Mouse (Mus musculus) cerebellum, adult 18-20 months (tissue): Measurements from ENCODE around the gene Ttc9b.

ENCODE experiments used
- DNase-seq, 2 experiments: peaks; one replicate each; pipeline ENCODE4 v3.0.0; 2021

The Ttc9b gene

DNA sequence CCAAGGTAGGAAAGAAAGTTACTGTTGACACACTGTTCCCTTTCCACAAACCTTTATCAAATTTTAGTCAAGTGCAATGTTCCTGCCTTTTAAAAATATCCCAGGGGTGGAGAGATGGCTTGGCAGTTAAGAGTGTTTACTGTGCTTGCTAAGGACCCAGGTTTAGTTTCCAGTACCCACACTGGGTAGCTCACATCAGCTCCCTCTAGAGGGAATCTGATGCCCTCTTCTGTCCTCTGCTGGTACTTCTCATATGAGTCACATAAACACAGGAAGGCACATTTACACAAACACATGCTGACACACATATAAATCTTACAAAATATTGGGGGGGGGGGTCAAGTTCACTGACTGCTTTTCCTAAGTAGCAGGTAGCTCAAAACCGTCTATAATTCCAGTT, 9.2 kb upstream of the Ttc9b start:
- no peak for DNase-seq

DNA sequence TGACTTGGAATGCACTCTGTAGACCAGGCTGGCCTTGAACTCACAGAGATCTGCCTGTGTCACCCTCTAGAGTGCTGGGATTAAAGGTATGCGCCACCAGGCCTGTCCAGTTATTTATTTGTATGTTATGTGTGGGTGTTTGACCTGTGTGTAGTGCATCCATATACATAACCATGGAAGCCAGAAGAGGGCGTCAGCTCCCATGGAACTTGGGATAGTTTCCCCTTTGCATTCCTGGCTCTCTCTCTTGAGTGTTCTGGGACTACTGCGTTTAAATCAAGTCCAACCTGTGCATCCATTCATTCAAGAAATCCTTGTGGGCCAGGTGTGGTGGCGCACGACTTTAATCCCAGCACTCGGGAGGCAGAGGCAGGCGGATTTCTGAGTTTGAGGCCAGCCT, 7.2 kb upstream of the Ttc9b start:
- no peak for DNase-seq

DNA sequence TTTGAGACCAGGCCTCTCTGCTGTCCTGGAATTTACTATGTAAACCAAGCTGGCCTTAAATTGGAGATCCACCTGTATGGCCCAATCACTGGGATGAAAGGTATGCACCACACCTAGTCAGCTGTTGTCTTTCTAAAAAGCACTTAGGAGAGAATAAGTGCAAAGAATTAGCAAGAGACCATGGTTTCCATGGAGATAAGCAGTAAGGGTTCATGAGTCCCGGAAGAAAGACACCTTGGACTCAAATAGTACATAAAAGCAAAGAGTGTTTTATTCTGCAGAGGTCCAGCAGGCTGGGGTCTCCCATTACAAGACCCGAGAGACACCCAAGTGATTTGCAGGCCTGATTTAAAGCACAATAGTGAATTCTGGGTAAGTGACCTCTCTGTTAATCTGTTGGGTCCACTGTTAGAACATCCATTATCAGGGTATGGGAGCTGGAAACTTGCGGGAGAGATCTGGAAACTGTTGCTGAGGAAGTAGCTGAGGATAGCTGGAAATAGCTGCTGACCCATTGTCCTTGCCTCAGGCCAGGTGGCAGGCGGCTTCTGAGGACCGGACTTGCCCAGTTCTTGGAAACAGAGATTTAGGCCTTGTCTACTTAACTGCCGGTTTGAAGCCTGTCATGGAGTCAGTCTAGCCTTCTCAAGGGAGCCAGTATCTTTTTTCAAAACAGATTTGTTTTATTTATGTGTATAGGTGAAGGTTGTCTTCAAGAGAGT, 6.3 kb upstream of the Ttc9b start:
- DNase-seq = no peak

DNA sequence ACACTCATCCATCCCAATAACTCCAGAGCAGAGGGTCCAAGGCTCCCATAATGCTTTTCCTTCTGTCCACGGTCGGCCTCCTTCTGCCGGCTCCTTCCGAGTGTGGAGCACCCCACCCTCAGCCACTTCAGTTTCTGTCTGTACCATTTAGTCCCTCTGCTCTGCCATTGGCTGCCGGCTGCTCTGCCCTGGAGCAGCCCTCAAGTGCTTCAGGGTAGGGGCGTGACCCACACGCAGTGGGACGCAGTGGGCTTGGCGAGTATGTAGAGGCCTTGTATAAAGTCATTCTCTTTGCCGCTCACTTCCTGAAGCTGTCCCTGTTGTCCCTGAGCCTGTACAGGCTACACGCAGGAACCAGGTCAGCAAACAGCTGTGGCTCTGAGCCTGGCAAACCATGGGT, 4.0 kb upstream of the Ttc9b start:
- no peak for DNase-seq

DNA sequence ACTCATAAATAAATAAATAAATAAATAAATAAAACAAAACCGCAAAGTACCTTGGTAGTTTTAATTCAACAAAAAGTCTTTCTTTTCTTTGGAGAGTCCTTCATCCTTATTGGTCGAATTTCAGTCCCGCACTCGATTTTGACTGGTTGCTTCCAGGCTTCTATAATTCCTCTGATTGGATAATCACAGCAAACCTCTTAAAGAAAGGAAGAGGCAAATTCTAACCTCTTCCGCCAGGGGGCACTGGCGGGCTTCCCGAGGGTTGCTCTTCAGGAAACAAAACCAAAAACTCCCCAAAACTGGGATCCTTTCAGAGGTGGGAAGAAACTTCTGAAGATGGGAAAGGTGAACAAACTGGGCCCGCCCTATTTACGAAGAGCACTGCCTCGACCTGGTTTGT, 2.8 kb upstream of the Ttc9b start:
- peak; percentile 80 to 84 for DNase-seq

DNA sequence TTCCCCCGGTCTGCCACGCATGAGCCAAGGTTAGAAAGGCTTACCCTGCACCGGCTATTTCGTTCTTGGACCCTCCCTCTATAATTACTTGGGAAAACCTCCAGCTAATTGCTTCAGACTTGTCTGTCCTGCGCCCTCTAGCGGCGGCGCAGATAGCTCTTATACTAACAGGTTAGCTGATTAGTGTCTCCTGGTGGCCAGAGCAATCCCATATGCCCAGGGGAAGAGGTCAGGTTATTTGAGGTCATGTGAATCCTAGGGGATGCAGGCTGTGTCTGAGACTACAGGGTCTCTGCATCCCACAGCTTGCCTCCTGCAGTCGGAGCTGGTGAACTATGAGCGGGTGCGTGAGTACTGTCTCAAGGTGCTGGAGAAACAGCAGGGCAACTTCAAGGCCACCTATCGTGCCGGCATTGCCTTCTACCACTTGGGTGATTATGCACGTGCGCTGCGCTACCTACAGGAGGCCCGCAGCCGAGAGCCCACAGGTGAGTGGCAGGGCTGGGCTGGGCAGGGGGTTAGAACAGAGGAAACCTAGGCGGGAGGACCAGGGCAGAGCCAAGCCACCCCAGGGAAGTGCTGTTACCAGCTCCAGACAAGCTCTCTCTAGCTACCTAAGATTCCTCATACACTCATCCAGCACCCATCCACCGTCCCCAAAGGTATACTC, 1.0 kb downstream of the Ttc9b start:
- peak; percentile 64 to 80 for DNase-seq

DNA sequence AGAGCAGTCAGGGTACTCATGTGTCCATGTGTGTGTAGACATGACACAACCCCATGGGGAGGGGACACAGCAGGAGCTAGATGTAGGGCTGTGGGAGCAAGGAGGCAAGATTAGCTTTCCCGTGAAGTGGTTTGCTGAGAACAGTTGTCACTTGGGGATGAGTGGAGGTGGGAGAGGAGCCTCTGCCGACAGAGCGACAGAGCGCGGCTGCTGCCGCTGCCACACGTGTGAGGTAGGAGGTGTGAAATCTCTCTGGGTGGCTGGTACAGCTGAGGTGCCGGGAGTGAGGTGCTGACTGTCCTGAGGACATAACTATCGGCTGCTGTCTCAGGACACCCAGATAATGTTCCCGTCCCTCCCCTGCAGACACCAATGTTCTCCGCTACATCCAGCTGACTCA, 1.8 kb downstream of the Ttc9b start:
- DNase-seq = no peak

DNA sequence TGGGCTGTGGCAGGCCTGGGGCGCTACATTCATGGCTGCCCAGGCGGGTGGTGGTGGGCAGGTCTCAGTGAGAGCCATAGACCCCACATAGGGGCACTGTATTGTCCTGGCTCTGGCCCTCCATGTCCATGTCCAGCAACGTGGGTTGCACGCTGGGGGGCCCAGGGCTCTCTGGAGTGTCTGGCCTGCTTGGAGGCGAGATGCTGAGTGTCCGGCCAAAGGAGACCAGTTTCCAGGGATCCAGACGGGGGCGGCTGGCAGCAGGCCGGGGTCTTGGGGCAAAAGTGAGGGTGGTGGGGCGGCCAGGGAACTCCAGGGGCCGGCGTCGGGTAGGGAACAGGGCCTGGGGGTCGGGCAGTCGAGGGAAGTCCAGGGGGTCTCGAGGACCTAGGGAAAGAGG, 2.9 kb downstream of the Ttc9b start:
- no peak for DNase-seq

DNA sequence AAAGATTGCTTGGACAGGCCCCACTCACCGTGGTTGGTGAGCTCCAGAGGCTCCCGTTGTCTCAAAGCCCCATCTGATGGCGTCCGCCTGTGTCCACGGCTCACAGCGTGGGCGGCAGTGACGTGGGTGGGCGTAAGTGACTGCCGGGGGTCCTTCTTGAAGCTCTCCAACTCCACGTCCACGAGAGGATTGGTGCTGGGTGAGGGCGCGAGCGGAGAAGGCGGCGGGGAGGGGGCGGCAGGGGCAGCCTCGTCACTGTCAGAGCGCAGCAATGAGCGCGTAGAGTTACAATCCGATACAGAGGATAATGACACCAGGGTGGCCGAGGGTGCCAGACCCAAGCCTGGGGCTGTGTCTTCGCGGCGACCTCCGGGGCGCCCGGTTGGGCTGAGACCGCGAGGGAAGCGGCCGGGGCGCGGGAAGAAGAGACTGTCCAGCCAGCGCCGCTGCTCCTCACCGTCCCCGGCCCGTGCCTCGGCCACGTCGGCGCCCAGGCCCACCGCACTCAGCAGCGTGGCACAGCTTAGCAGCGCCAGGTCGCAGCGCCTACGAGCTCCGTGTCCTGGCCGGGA, 4.2 kb downstream of the Ttc9b start:
- DNase-seq = peak in 1 of 2 experiments; percentile 39

DNA sequence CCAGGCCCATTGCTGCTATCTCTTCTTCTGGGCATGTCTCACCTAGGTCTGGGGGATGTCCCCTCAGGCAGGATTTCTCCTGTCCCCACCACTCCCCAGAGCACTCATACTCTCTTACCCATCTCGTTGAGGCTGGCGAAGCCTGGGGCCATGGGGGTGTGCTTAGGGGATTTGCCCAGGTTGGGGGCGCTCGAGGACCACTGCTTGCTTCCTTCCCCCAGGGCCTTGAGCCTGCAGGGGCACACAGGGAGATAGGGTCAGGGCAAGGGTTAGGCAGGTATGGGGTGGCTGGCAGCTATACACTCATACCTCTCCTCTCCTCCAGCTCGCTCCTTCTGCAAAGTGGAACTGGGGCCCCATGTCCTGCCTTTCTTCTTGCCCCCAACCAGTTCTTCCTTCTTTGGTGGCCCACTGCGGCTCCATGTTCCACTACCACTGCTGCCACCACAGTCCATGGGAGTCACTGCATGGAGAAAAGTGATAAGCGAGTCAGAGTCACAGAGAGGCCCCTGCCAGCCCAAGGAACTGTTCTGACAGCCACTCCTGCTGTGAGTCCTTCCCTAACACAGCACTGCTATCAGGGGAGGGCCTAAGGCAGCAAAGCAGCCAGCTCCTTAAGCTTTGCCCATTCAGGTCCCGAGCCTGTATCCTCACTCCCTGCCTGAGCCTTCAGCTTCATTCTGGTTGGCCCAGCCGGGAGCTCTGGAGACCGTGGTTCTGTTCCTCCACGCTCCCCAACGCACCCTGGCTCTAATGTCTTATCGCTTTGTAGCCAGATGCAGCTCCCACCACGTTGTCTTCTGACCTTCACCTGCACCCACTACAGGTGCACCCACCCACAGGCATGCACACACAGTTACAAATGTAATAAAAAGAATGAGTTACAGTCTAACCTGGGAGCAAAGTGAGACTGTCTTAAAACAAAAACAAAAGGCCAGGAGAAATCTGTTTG, 5.3 kb downstream of the Ttc9b start:
- DNase-seq = no peak

DNA sequence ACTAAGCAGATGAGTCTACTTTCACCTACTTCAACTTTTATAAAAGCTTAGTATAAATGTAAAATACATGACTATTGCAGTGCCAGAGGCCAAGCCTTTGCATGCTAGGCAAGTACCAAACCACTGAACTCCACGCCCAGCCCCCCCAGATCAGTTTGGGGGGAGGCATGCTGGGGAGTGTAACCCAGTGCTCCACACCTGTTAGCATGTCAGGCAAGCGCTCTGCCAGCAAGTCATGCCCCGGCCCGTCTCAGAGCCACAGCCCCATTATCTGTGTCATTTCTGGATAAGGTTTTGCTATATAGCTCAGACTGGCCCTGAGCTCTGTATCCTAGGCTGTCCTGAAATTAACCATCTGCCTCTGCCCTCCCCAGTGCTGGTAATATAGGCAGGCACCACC, 8.3 kb downstream of the Ttc9b start:
- no peak for DNase-seq

DNA sequence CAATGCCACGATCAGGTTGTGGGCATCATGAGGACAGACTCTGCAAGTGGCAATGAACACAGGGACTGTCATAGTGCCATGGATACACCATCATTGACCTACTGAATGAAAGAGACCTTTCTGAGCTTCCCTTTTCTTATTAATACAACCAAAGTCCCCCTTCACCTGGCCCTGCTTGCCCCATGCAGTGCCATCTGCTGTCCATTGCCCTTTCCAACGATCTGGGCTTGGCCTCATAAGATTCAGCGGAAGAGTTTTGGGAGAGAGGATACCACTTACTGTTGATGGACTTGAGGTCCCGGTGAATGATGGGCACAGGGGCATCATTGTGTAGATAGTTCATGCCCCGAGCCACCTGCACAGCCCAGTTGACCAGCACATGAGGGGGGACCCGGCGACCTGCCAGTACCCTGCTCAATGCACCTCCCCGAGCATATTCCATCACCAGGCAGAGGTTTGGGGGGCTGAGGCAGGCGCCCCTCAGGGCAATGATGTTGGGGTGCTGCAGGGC, 19.4 kb downstream of the Ttc9b start:
- DNase-seq = peak; percentile 56 to 67

DNA sequence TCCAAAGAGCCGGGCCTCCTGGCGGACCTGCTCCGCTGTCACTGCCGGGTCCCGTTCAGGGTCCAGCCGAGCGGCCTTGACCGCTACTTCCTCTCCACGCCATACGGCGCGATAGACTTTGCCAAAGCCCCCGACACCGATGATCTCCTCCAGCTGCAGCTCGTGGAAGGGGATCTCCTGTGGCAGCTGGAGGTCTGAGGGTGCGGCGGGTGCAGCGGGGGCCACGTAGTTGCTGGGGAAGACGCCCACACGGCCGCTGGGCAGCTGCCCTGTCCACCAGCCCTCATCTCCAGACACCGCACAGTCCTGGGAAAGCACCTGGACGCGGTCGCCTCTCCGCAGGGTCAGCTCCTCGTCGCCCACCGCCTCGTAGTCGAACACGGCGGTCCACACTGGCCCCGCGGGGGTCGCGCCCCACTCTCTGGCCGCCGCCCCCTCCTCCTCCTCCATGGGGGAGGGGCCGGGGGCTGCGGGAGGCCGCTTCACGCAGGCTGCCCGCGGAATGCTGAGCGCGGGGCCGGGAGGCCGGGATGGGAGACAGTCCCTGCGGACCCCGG, 19.9 kb downstream of the Ttc9b start:
- DNase-seq = peak; percentile 38 to 60

DNA sequence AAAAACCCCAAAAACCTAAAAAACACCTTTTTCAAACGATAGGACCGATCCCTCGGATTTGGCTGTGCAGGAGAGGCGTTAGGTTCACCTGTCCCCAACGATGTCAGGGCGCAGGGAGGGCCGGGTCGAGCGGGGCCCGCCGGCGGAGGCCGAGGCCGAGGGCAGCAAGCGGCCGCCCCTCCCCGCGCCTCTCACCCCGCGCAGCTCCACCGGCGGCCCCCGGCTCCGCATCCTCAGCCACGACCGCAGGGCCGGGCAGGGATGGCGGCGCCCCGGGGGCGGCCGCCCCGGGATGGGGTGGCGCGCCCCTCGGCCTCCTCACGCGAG, 20.4 kb downstream of the Ttc9b start:
- no peak for DNase-seq

DNA sequence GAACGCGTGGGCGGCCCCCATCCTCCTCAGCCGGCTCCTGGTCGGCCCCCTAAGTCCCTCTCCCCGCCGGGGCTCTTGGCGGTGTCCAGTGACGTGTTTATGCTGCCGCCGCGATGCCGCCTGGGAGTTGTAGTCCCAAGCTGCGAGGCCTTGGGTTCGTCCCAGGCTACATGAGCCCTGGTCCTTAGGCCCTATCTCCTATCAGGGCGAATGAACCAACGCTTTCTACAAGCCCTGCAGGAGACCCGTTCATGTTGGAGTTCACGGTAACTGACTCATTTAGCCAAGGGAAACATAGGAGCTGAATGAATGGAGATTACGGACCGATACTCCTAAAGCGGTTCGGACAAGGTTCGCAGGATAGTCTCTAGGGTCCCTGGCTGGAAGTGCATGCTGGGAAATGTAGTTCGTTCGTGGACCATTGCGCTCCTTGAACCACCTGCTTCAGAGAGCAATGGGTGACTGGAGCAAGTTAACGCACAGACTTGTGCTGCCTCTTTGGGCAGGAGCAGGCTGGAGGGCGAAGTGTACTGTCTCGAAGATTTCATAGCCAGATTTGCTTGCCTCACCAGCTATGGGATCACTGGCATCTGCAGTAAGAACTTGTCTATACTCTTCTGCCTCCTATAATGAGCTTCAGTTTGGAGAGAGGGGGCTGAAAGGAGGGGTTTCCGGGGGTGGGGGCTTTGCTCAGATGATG, 21.0 kb downstream of the Ttc9b start, which contains the start of gene Map3k10:
Gene Map3k10 (minus strand): TSS at position 77 of the 700 bp plus-strand sequence.
- peak; percentile 96 to 97 for DNase-seq

DNA sequence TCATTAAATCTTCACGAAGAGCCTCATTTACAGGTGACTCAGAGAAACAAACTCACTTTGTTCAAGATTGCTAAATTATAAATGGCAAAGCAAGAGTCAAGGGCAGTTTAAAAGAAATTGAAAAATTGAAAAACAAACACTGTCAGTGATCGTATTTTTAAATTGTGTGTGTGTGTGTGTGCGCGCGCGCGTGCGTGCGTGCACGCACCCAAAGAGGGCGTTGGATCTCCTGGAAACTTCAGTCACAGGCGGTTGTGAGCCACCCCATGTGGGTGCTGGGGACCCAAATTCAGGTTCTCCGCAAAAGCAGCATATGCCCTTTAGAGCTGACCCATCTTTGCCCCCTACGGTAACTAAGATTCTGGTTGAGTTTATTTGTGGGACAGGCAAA, 21.5 kb downstream of the Ttc9b start:
- no peak for DNase-seq

DNA sequence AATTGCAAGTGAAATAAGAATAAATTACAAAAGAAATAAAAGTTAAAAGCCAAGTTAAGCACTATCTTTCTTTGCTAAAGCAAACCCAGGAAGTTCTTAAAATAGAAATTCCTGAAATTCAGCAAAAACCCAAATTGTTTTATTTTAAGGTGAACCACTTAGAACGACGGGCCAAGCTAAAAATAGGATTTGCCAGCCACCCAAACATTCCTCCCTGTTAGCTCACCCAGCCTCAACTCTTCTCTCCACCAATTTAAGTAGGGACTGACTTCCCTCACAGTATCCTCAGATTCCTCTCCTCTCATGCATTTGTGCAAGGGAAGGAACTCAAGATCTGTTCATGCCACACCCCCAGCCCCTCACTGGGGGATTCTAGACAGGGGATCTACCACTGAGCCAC, 29.5 kb downstream of the Ttc9b start:
- no peak for DNase-seq

DNA sequence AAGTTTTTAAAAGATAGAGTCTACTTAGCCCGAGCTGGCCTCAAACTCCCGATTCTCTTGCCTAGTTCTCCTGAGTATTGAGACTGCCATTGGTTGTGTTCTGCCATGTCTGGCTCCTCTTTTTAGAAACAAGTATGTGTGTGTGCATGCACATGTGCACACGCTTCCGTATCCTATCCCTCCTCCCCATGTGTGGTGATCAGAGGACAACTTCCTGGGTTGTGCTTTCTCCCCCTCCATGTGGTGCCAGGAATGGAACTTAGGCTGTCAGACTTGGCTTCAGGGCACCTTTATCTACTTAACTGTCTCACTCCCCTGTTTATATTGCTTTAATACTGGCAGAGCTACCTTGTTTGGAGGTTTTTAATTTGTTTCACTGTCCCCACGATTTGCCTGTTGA, 31.5 kb downstream of the Ttc9b start:
- no peak for DNase-seq

DNA sequence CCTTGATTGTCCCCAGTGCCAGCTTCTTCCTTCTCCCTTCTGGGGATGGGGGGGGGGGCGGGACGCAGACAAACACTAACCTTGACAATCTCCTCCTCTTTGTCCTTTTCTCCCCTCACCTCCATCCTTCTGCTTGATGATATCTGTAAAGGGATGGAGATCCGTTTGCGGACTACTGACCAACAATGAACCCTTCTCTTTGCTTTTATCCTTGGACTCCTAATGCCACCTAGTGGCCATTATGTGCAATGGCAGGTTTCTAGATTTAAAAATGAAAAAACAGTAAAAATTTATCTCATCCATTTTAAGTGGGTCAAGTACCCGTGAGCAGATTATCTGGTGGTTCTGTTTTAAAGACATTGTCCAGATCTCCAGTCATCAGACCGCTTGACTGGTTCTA, 32.0 kb downstream of the Ttc9b start:
- DNase-seq = no peak

DNA sequence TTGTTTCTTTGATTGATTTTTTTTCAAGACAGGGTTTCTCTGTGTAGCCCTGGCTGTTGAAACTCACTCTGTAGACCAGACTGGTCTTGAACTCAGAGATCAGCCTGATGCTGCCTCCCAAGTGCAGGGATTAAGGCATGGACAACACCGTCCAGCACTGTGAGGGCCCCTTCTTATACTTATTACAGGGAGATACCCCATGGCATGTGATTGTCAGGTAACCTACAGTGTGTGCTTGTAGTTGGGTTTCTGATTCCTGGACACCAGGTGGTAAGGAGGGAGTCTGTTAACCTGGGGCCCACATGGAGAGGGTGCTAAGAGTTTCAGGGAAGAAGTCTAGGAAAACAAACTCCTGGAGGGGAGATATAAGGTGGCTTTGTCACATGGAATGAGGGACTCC, 33.3 kb downstream of the Ttc9b start:
- no peak for DNase-seq

DNA sequence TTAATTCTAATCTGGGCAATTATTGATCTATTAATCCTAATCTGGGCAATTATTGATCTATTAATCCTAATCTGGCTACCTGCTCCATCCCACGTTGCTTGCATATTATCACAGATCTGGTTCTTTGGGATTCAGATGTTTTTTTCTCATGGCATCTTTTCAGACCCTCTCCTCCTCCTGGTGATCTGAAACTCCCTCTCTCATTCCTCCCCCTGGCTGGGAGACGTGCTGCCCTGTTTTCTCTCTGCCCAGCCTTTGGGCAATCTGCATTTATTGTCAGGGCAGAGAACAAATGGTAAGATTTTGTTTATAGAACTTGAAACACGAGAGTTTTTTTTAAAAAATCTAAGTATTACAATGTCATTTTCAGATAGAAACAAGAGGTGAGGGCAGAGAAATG, 34.1 kb downstream of the Ttc9b start:
- DNase-seq = no peak

DNA sequence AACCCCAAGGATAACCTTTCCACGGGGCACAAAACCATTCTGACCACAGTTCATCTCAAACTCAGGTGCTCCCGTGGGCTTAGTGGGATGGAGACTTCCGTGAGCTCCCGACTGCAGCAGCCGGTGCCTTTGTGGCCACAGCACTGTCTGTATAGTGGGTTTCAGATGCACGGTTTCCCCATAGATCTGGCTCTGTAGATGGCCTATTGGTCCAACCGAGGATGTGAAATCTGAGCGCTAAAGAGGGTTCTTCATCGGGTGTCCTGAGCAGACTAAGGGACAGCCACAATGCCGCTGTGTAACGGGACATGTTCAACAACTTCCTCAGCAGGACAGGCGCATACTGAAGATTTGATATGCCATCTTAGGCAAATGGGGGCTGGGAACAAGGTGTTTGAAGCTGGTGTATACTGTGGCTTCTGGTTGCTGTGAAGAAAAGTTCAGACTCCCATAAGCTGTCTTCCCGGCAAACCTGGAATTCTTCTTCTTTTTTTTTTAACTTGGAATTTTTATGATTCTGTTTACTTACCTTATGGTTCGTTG, 34.6 kb downstream of the Ttc9b start:
- no peak for DNase-seq
